In the genomic region with DNA sequence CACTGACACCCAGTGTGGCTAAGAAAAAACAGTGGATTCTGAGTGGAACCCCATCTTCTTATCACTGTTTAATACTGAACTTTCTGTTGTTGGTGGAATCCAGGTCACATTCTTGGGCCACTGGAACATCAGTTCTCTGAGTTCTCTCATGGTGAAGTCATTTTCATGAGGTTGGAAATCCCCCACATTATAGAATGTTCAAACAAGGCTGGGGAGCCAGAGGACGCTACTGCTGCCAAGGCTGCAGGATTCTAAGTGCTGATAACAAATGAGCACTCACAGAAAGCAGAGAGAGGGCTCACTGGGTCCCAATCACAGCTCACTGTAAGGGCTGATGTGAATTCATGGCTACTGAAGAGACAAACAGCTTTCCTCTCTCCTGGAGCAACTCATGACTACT, we compare ENCODE assay signal across 19 mouse cellular contexts.
DNase-seq lines count a peak whose midpoint lies in the region; ATAC-seq and TF ChIP-seq lines count a peak whose summit lies in the region.
"Had no signal": no experiment of that assay in that cellular context is flagged by ENCODE, and none has a peak within 500 bp of the region (broad histone marks: within the 10 kb centered on the region; RNA-seq: fewer than 3 reads in every experiment).

No protein-coding gene starts in this region.

- 55% methylated on average over 1 of the region's 1 CpGs for WGBS in embryonic facial prominence, embryonic 14.5 days
- WGBS in embryonic facial prominence, embryonic 10.5 days = 69% methylated on average over 1 of the region's 1 CpGs
- 19% methylated on average over 1 of the region's 1 CpGs for WGBS in heart, embryonic 16.5 days
- WGBS in lung, postnatal 0 days = 5% methylated on average over 1 of the region's 1 CpGs

- H3K4me2 ChIP-seq in embryonic facial prominence, embryonic 14.5 days (ENCODE audit: low read depth, low read length) = no peak overlapping the region
- no peak overlapping the region for H3K4me2 ChIP-seq in heart, embryonic 16.5 days (ENCODE audit: low read depth, low read length)
- H3K4me2 ChIP-seq in lung, postnatal 0 days (replicated peaks; ENCODE audit: low read depth, low read length) = no peak overlapping the region
- H3K4me2 ChIP-seq: forebrain, embryonic 12.5 days; midbrain, embryonic 15.5 days; neural tube, embryonic 15.5 days had no signal

- TF ChIP-seq CTCF in lung, postnatal 0 days (IDR thresholded peaks at IDR 0.05) = no peak

- intact Hi-C loops in heart, postnatal 25 days (cut with DNase I) = no loop called here

- no peak overlapping the region for H3K9ac ChIP-seq in embryonic facial prominence, embryonic 14.5 days (ENCODE audit: low read depth, low read length)
- no peak overlapping the region for H3K9ac ChIP-seq in heart, embryonic 16.5 days (ENCODE audit: low read length)
- no peak overlapping the region for H3K9ac ChIP-seq in lung, postnatal 0 days (replicated peaks; ENCODE audit: low read depth)
- H3K9ac ChIP-seq: forebrain, embryonic 12.5 days; liver, embryonic 14.5 days; midbrain, embryonic 15.5 days; neural tube, embryonic 15.5 days had no signal

- TF ChIP-seq EP300 in lung, postnatal 0 days (IDR thresholded peaks at IDR 0.05) = no peak

- H3K4me3 ChIP-seq in embryonic facial prominence, embryonic 14.5 days (ENCODE audit: low read depth, low read length) = no peak overlapping the region
- no peak overlapping the region for H3K4me3 ChIP-seq in embryonic facial prominence, embryonic 10.5 days
- no peak overlapping the region for H3K4me3 ChIP-seq in heart, embryonic 16.5 days (ENCODE audit: low read length)
- no peak overlapping the region for H3K4me3 ChIP-seq in lung, postnatal 0 days (ENCODE audit: low read depth, low read length)
- H3K4me3 ChIP-seq: forebrain, embryonic 12.5 days; megakaryocyte, embryonic 14.5 days; midbrain, embryonic 15.5 days; neural tube, embryonic 15.5 days had no signal

- peak; percentile 41 for DNase-seq in embryonic facial prominence, embryonic 14.5 days (ENCODE audit: low spot score)
- no peak for DNase-seq in embryonic facial prominence, embryonic 10.5 days (ENCODE audit: low spot score)
- no peak for DNase-seq in heart, postnatal 25 days (ENCODE audit: low spot score)
- peak; percentile 29 for DNase-seq in MN1 (ENCODE audit: low spot score)
- peak; percentile 5 for DNase-seq in lung, postnatal 0 days (ENCODE audit: low spot score)
- no peak for DNase-seq in thymus, adult 18-20 months
- no peak for DNase-seq in layer of hippocampus, adult 8-10 months (ENCODE audit: low spot score in 2 of 2)
- DNase-seq: cerebellum, adult 18-20 months; cerebellum, postnatal 36 days; layer of hippocampus, postnatal 36 days; thymus, postnatal 25 days had no signal

- H3K9me3 ChIP-seq in embryonic facial prominence, embryonic 14.5 days (ENCODE audit: control insufficient read depth, low read length) = no peaks in the 10 kb centered on the region
- H3K9me3 ChIP-seq in embryonic facial prominence, embryonic 10.5 days = 0 out of 2 replicates have a peak, but pooled peaks cover 2% of the 10 kb centered on the region
- H3K9me3 ChIP-seq in heart, embryonic 16.5 days (replicated peaks; ENCODE audit: control insufficient read depth, low read length) = no peaks in the 10 kb centered on the region
- H3K9me3 ChIP-seq in lung, postnatal 0 days (ENCODE audit: low read length) = no peaks in the 10 kb centered on the region
- H3K9me3 ChIP-seq: forebrain, embryonic 12.5 days; megakaryocyte, embryonic 14.5 days; midbrain, embryonic 15.5 days; neural tube, embryonic 15.5 days had no signal

- ATAC-seq in embryonic facial prominence, embryonic 14.5 days (ENCODE audit: low read depth) = no peak
- ATAC-seq in heart, embryonic 16.5 days (replicated peaks; ENCODE audit: extremely low read depth, insufficient read depth, low FRiP score) = peak; percentile 67
- ATAC-seq in lung, postnatal 0 days = no peak; the same call in 1 of the 2 replicates
- ATAC-seq: hindbrain, embryonic 16.5 days; intestine, postnatal 0 days; midbrain, embryonic 15.5 days had no signal

- no peaks in the 10 kb centered on the region for H3K36me3 ChIP-seq in embryonic facial prominence, embryonic 14.5 days (ENCODE audit: control insufficient read depth, insufficient read depth, low read length)
- H3K36me3 ChIP-seq in embryonic facial prominence, embryonic 10.5 days (replicated peaks) = no peaks in the 10 kb centered on the region
- no peaks in the 10 kb centered on the region for H3K36me3 ChIP-seq in heart, embryonic 16.5 days (ENCODE audit: control insufficient read depth, insufficient read depth)
- H3K36me3 ChIP-seq in lung, postnatal 0 days (ENCODE audit: insufficient read depth, low read length) = no peaks in the 10 kb centered on the region
- H3K36me3 ChIP-seq: forebrain, embryonic 12.5 days; midbrain, embryonic 15.5 days; neural tube, embryonic 15.5 days had no signal

- no peaks in the 10 kb centered on the region for H3K4me1 ChIP-seq in embryonic facial prominence, embryonic 14.5 days (ENCODE audit: control insufficient read depth, insufficient read depth, low read length)
- 0 out of 2 replicates have a peak, but pooled peaks cover 2% of the 10 kb centered on the region for H3K4me1 ChIP-seq in embryonic facial prominence, embryonic 10.5 days
- H3K4me1 ChIP-seq in heart, embryonic 16.5 days (ENCODE audit: control insufficient read depth, insufficient read depth, low read length) = peaks cover 19% of the 10 kb centered on the region
- no peaks in the 10 kb centered on the region for H3K4me1 ChIP-seq in lung, postnatal 0 days (ENCODE audit: insufficient read depth, low read depth, low read length)
- H3K4me1 ChIP-seq: forebrain, embryonic 12.5 days; megakaryocyte, embryonic 14.5 days; midbrain, embryonic 15.5 days; neural tube, embryonic 15.5 days had no signal

- no peaks in the 10 kb centered on the region for H3K27me3 ChIP-seq in embryonic facial prominence, embryonic 14.5 days (replicated peaks; ENCODE audit: control insufficient read depth, insufficient read depth, low read length)
- no peaks in the 10 kb centered on the region for H3K27me3 ChIP-seq in embryonic facial prominence, embryonic 10.5 days (replicated peaks; ENCODE audit: low read depth, poor library complexity, severe bottlenecking)
- no peaks in the 10 kb centered on the region for H3K27me3 ChIP-seq in heart, embryonic 16.5 days (ENCODE audit: control insufficient read depth, insufficient read depth, low read length)
- H3K27me3 ChIP-seq in lung, postnatal 0 days (replicated peaks; ENCODE audit: insufficient read depth, low read length) = no peaks in the 10 kb centered on the region
- H3K27me3 ChIP-seq: forebrain, embryonic 12.5 days; megakaryocyte, embryonic 14.5 days; midbrain, embryonic 15.5 days; neural tube, embryonic 15.5 days had no signal

- no peak overlapping the region for H3K27ac ChIP-seq in embryonic facial prominence, embryonic 14.5 days (replicated peaks; ENCODE audit: low read depth, low read length)
- no peak overlapping the region for H3K27ac ChIP-seq in embryonic facial prominence, embryonic 10.5 days (replicated peaks)
- H3K27ac ChIP-seq in heart, embryonic 16.5 days (ENCODE audit: low read length) = peak overlapping the region; percentile 64
- no peak overlapping the region for H3K27ac ChIP-seq in lung, postnatal 0 days (ENCODE audit: low read length)
- H3K27ac ChIP-seq: forebrain, embryonic 12.5 days; liver, embryonic 14.5 days; midbrain, embryonic 15.5 days; neural tube, embryonic 15.5 days had no signal

Comparison
In these comparisons a context has a peak if more than half of its experiments do, and no peak if none do; other contexts are left out.
1. DNase-seq: peak in embryonic facial prominence, embryonic 14.5 days (single experiment), MN1 (single experiment) and lung, postnatal 0 days (single experiment); none in embryonic facial prominence, embryonic 10.5 days (single experiment), heart, postnatal 25 days (single experiment), thymus, adult 18-20 months (0 of 2) and layer of hippocampus, adult 8-10 months (0 of 2).